Mouse (Mus musculus) ovary, postnatal 14 days (tissue): ENCODE measurements around the gene Diras2.
A peak's percentile ranks its signal among the peaks of the same experiment; 100 is the strongest.
"Not testable (repeated sequence)": the region's sequence is repeated elsewhere in the genome, so short reads cannot be mapped to it uniquely, and the experiment has no call there.

Experiments used
- DNase-seq: peaks from one replicate; pipeline ENCODE4 v3.0.0; 2022; ENCODE audit warnings: low spot score

Gene Diras2

DNA sequence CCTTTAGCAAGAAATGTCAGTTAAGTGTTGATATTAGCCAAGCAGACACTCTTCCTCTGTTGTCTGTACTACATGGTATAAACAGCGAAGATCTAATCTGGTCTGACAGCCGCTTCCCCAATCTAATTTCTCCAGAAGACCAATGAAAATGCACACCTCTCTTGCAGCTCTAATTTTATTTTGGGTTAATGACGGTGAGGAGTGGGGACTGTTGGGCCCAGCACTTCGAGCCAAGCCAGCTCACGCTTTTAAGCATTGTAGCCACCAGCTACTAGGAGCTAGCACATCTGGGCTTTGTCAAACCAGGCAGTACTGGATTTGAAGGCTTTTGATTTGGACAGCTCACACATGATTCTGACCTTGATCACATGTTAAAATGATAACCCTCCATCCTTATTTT lies 14.1 kb downstream of the Diras2 start:
- DNase-seq = no peak

DNA sequence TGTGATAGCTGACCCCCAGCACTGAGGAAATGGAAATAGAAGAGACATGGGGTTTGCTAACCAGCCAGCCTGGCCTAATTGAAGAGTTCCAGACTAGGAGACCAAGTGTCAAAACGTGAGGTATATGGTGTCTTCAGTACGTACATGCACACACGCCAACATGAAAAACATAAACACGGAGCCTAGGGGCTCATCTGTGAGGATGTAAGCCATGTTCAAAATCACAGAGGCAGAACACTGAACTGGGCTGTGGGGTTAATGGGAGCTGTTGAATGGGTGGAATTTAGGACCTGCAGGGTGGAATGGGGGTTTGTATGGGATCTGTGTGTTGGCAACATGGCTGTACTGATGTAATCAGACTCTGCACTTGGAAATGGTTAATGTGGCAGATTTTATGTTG lies 14.5 kb downstream of the Diras2 start:
- DNase-seq = no peak

DNA sequence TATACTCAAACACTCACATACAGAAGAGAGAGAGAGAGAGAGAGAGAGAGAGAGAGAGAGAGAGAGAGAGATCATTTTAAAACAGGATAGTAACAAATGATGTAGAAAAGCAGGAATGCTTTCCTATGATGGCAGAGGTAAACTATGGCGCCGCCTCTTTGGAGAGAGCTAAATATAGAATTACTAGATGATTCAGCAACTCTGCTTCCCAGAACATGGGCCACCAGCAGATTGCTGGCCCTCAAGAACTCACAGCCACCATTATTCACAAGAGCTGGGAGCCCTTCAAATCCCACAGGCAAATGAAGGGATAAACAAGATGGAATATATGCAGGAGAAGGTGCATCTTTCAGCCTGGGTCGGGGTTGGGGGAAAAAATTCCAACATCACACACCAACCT lies 15.0 kb downstream of the Diras2 start:
- no peak for DNase-seq

DNA sequence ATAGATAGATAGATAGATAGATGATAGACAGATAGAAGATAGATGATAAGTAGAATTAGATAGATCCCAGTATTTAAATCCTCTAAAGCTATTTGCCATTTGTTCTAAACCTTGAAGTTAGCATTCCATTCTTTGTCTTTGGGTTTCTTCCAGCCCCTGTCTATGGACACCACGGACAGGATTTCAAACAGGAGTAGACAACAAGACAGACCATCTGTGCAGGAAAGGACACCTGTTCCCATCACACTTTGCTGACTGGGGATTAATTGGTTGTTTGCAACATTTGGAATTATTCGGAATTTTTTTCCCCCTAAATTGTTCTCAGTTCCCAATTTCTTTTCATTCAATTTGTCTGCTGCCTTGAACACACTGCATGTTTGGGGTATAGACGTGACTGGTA lies 17.5 kb downstream of the Diras2 start:
- DNase-seq = no peak

DNA sequence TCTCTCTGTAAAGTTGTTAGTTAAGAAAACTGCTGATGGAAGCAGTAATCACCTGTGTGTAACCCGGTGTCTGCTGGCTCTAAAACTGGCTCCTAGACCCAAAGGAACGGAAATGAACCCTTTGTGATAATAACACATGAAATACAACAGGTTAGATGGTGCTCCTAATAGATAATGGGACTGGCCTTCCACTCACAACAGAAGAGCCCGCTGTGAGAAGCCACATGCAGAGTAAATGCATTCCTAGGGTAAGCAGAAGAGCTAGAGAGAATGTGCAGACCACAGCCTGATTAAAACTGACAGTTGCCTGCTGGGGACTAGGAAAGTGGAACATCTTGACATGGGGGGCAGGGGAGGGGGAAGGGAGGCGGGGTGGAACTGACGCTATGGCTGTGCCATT lies 18.7 kb downstream of the Diras2 start:
- no peak for DNase-seq

DNA sequence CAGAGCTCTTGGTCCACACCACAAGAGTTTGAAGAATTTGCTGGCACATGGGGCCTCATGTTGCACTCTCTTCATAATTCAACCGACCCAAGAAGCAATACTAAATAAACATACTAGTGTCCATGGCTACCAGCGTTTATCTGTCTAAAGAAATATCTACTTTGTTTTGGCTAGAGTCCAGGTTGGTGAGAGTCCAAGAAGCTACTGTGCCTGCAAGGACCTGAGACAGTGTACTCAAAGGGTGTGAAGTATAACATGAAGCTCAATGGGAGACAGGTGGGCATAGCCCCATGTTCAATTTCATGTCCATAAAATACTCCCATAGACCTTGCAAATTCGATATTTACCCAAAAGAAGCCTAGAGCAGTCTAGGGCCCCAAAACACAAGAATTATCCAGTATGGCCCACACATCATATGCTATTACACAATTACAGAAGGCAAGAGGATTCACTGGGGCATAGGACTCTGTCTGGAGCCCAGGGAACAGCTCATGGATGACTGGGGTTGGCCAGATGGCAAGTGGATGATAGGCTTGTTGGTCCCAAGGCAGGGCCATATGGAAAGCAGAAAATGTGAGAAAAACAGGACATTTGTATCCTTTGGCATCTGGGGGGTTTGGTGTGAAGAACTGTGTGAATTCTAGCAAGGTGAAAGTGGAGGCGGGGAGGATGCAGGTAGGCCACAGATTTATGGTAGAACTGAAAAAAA lies 20.8 kb downstream of the Diras2 start:
- DNase-seq = no peak

DNA sequence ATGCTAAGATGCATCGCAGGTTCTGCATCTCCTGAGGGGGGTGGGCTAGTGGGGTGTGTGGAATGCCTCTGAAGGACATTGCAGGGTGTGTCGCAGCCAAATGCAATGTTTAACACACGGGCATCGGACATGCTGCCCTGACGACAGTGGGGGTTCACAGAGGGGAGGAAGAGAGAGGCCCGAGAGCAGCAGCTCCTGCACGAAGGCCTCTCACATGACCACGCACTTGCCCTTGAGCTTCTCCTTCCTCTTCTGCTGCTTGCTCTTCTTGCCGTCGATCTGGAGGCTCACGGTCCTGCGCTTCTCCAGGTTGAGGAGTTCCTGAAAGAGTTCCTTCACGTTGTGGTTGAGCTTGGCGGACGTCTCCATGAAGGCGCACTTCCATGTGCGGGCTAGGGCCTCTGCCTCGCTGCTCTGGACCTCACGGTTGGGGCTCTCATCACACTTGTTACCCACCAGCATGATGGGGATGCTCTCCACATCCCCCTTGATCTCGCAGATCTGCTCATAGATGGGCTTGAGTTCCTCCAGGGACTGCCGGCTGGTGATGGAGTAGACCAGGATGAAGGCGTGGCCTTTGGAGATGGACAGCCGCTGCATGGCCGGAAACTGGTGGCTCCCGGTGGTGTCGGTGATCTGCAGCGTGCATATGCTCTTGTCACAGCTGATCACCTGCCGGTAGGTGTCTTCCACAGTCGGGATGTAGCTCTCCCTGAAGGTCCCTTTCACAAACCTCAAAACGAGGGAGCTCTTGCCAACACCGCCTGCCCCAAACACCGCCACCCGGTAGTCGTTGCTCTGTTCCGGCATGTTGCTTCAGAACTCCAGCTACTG lies 23.4 kb downstream of the Diras2 start:
- no peak for DNase-seq

DNA sequence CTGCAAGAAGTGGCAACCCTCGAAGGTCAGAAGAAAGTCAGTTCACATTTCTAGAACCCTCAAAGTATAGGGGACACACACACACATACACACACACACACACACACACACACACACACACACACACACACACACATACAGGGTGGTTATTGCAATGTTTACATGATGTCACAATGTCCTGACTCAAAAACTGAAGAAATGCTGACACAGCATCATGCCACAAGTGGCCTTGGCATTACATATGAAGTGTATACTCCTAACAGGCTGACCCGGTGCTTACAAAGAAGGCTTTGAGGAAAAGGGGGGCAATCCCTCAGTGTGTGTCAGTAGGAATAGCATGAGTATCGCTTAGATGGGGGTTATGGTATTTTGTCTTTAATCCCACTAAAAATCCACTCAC lies 24.3 kb downstream of the Diras2 start:
- not testable (repeated sequence) for DNase-seq

DNA sequence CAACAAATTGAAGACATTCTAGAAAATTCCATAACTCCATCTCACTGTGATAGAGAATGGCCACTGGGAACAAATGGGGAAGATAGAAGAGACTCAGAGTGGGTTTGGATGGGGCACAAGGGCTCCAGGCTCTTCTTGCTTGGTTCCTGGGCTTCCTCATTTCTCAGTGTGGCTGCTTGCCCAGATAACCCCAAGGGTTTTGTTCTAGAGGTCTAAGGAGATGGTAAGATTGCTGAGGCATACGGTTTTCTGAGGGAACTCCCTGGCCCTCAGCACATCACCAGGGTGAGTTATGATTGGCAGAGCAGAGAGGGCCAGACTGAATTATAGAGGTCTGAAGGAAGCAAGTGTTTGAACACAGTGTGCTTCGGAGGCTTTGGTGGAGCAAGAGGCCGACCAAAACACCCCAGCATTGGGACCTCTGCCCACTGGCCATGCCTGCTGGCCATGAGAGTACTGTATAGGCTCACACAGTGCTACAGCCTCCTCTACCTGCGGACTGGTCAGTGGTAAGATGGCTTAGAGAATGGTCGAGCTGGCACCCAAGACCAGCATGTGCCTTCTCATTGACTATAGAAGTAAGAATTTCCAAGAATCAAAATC lies 25.3 kb downstream of the Diras2 start:
- DNase-seq = not testable (repeated sequence)

DNA sequence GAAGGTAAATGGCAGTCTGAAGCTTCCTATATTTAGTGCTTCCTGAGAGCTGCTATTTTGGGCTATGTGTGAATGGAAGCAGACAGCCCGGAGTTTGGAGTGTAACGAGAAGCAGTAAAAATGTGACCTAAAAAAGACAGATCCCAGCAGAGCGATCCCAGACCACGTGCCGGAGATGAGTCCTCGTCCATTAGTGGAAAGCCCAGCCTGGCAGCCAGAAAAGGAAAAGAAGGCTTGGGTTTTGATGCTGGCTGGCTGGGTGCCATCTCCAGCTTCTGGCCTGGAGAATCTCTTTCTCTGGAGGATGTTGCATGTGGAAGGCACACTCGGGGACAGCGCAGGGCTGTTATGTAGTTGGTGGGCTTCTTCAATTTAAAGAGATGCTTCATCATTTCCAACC lies 29.4 kb downstream of the Diras2 start:
- peak; percentile 12 for DNase-seq

DNA sequence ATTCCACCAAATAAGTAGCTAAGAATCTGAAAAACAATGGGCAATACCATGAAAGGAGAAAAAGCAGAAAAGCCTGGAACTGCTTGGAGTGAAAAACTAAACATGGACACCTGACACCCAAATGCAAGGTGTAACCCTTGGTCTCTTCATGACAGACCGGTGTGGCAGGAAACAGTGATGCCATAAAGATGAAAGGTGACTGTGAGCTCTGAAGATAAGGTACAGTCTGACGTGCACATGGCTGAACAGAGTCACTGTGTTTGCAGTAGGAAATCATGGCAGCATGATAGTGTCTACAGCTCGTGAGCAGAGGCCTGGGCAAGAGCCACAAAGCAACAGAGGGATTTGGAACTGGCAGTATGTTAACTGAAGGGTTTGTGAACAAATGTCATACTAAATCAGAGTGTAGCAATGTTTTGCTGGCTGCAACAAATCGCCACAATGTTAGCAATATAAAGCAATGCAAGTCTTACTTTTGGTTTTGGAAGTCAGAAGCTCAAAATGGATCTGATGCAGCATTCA lies 34.0 kb downstream of the Diras2 start:
- DNase-seq = no peak

DNA sequence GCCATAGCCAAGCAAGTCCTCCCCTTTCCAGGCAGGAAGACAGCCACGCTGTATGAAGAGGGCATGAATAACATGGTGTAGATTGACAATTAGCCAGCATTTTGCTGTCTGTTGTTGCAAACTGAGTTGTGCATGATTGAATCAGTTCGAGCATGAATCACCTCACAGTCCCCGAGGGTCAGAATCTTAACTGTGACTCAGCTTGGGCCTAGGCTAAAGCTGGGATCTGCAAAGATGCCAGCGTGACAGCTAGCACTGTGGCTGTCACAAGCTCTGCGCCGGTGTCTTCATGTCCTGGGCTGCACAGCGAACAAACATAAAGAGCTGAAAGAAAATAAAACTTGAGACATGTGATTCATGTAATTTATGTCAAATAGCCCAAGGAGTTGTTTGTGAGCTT lies 42.3 kb downstream of the Diras2 start:
- DNase-seq = no peak

DNA sequence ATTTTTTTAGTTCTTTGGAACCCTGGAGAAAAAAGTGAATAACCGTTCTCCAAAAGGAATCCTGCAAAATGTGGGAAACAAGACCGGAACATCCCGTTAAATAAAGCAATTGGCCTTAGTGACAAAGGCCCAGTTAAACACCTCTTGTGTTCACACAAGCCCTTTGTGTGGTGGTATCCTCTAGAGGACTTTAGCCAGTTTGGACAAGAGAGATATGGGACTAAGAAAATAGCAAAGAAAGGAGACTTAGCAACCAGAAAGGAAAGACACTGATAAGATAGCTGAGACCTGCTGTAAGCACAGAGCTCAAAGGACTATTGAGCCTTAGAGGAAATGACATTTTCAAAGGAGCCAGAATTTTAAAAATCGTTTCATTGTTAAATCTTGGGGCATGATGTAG lies 47.0 kb downstream of the Diras2 start:
- no peak for DNase-seq

DNA sequence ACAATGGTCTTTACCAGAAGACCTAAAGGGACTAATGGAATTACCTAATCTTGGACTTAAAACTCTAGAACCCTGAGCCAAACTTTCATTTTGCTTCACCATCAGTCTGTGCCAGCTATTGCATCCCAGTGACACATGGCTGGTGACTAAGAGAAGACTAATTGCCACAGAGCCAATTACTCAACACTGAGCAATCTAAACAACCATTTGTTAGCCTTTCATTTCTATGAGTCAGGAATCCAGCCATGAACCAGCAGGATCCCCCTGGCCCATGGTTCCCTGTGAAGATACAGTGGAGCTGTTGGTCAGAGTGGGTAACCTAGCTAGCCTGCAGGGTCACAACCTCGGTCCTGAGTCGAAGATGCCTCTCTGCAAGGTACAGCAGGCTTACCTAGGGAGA lies 49.3 kb downstream of the Diras2 start:
- DNase-seq = no peak

DNA sequence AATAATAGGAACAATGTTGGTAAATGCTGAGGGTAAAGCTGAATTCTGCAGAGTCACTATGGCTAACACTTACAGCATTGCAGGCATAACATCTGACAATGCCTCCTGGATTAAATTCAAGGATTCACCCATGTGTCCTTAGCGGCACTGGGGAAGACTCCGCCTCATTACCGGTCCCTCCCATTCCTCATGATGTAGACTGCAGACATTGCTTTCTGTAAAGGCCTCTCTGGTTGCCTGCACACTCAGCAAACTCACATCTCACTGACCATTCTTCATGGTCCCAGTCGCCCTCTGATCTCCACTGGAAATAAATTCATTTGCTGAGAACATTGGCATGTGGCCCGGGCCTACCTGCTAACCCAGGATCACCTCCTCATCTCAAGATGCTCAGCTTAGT lies 51.9 kb downstream of the Diras2 start:
- no peak for DNase-seq

DNA sequence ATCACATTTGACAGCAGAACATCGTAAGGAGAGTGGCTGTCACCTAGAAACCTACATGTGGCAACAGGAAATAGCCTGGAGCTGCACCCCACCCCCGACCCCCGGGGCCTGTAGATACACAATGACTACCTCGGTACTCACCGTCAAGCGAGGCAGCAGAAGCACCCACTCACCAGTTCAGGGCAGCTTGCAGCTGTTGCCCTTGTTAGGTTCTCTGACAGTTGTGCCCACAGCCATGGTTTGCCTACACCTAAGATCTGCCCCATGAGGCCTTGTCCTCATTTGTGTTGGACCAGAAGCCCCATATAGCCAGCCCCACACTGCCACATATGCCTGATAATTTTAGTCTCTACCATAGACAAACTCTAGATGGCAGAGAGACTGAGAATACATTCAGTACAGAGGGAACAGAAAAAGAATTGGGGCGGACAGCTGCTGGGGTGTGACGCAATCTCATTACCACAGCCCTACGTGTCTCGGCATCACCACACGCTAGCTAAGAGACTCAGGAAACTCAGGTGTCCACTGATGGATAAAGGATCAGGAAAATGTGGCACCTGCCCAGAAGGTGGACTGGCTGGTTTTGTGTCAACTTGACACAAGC lies 54.0 kb downstream of the Diras2 start:
- DNase-seq = no peak

DNA sequence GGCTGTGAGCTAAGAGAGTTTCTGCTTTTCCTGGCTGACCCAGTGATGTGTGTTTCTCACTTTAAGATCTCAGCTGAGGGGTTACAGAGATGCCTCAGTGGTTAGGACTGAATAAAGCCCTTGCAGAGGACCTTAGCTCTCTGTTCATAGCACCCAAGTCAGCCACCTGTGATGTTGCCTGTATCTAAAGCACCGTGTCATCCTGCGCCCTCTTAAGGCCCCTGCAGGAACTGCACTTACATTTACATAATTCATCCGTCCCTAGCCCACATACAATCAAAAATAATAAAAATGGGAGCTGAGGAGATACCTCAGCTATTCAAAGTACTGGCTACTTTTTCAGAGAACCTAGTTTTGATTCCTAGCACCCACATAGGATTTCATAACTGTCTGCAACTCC lies 54.9 kb downstream of the Diras2 start:
- no peak for DNase-seq

DNA sequence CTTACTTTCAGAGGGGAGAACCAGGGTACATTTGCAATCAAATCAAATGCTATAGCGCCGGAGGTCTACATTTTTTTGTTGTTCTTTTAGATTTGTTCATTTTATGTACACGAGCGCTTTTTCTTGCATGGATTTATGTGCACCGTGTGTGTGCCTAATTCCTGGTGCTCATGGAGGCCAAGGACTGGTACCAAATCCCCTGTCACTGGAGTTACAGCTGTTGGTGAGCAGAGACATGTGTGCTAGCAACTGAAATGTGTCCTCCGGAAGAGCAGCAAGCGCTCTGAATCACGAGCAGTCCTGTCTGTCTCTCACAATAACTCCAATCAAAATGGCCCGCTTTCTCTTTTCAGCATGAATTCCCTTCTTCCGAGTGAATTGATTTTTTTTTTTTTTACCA lies 55.8 kb downstream of the Diras2 start:
- DNase-seq = no peak

DNA sequence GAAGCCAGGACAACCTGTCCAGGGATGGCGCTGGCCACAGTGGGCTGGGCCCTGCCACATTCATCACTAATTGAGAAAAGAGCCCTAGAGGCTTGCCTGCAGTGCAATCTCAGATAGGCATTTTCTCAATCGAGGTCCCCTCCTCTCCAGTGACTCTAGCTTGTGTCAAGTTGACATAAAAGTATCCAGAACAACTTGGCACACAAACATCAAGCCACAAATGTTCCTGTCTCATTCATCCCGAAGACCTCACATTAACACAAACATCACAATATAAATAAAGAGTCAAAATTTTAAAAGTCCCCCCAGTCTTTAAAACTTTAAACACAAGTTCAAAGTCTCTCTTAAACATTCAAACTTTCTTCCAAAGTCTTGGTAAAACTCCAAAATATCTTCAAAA lies 56.3 kb downstream of the Diras2 start:
- no peak for DNase-seq

DNA sequence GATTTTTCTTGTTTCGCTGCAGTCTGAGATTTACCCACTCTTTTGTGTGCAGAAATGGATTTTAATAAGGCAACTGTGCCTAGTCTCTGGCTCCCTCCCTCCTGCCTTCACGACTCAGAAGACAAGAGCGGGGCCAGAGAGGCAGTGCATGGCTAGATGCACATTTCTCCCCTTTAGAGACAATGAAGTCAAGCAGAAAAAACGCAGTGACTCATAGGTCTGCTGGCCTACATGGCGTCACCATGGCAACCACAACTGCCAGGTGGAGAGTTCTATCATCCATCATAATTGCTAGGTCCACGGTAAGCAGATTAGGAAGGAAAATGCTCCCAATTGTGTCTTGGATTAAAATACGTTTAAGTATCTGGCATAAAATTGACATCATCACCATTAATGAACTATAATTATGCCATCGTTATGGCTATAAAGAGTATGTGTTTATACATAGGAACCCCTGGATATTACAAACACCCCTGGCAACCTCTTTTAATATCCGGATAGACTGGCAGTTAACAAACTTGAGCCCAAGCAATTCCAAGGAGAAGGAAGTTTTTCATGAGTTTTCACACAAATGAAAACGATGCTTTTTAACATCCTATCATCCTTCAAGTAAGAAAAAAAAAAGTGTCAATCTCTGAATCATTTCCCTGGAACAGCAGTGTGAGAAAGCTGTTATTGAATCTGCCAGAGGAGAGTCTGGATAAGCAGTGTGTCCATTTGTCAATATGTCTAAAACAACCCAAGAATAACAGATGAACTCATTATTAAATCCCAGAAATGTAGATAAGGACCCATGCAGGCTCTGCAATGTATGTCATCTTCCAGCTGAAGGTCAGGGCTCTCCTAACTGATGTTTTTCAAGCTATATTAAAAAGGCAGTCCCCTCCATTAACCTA lies 61.0 kb downstream of the Diras2 start:
- DNase-seq = no peak

DNA sequence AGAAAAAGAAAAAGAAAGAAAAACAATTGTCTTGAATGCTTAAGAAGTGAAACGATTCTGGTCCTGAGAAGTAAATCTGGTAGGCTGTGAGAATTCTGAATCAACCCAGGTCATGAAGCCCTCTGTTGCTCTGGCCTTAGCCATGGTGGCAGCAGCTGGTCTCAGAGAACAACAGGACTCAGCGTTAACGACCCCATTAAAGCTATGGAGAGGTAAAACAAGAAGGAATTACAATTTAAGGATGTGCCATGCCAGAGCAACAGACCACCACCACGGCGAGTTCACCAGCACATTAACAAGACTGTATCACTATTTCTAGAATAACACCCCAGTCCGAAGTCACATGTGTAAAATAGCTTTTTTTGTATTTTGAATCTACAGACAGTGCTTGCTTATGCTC lies 65.9 kb downstream of the Diras2 start:
- DNase-seq = no peak

DNA sequence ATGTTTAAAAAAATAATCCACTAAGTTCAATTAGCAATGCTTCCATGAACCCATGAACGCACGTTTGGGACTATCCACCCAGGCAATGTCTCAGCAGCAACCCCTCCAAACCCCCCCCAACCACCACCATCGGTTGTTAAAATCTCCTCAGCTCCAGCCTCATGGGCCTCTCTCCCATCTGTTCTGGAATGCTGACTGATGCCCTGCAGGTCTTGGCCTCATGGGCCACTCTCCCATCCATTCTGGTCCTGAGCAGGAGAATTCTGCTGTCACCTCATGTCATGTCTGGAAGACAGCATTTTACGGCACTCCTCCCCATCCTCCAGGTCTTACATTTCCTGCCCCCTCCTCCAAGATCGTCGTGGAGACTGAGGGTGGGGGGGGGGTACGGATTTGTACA lies 71.1 kb downstream of the Diras2 start:
- DNase-seq = no peak
